Mouse (Mus musculus) heart, postnatal 4 days (tissue): ENCODE measurements at regions not wholly inside any gene's neighbourhood (a gene's known extent, or its start where the extent isn't known, plus 50 kb on each side); places are given as distances from the start of the nearest gene placed in this dataset.

Source experiments
- DNase-seq: peaks from one replicate; pipeline ENCODE4 v3.0.0; 2021

- no peak for DNase-seq
Measured at GRCm38 (mm10) chr12:77179138-77179537, 58.8 kb upstream of the Fut8 start.

GRCm38 (mm10) chr12:77177811-77178578 lies 59.9 kb upstream of the Fut8 start:
- no peak for DNase-seq

GRCm38 (mm10) chr12:77177303-77177702 lies 60.6 kb upstream of the Fut8 start:
- no peak for DNase-seq

GRCm38 (mm10) chr12:77174032-77174431 lies 63.9 kb upstream of the Fut8 start:
- no peak for DNase-seq

- DNase-seq: no peak
Measured at GRCm38 (mm10) chr12:77172540-77172939, 65.4 kb upstream of the Fut8 start.

- no peak for DNase-seq
Measured at GRCm38 (mm10) chr12:77170257-77170656, 67.7 kb upstream of the Fut8 start.

- no peak for DNase-seq
Measured at GRCm38 (mm10) chr12:77168367-77168766, 69.6 kb upstream of the Fut8 start.

- DNase-seq: no peak
Measured at GRCm38 (mm10) chr12:77156698-77157097, 81.2 kb upstream of the Fut8 start.

- no peak for DNase-seq
Measured at GRCm38 (mm10) chr12:77155626-77156025, 82.3 kb upstream of the Fut8 start.

- no peak for DNase-seq
Measured at GRCm38 (mm10) chr12:77151471-77151870, 86.5 kb upstream of the Fut8 start.

GRCm38 (mm10) chr12:77149835-77150234 lies 88.1 kb upstream of the Fut8 start:
- no peak for DNase-seq

GRCm38 (mm10) chr12:77148146-77148545 lies 89.8 kb upstream of the Fut8 start:
- no peak for DNase-seq

GRCm38 (mm10) chr12:77143958-77144357 lies 94.0 kb upstream of the Fut8 start:
- no peak for DNase-seq

- DNase-seq: no peak
Measured at GRCm38 (mm10) chr12:77143521-77143920, 94.4 kb upstream of the Fut8 start.

- no peak for DNase-seq
Measured at GRCm38 (mm10) chr12:77143105-77143504, 94.8 kb upstream of the Fut8 start.

- DNase-seq: no peak
Measured at GRCm38 (mm10) chr12:77142224-77142623, 95.7 kb upstream of the Fut8 start.

- no peak for DNase-seq
Measured at GRCm38 (mm10) chr12:77141260-77142201, 96.4 kb upstream of the Fut8 start.

- no peak for DNase-seq
Measured at GRCm38 (mm10) chr12:77140656-77141055, 97.3 kb upstream of the Fut8 start.

GRCm38 (mm10) chr12:77140141-77140540 lies 97.8 kb upstream of the Fut8 start:
- no peak for DNase-seq

- DNase-seq: no peak
Measured at GRCm38 (mm10) chr12:77139718-77140117, 98.2 kb upstream of the Fut8 start.

GRCm38 (mm10) chr12:77138506-77139201 lies 99.3 kb upstream of the Fut8 start:
- DNase-seq: no peak

GRCm38 (mm10) chr12:77137291-77137830 lies 100.6 kb upstream of the Fut8 start:
- DNase-seq: no peak

GRCm38 (mm10) chr12:77135661-77136060 lies 102.3 kb upstream of the Fut8 start:
- DNase-seq: no peak
